Mouse (Mus musculus) brain, embryonic 14.5 days (tissue): ENCODE results near the gene Pcnx.

Experiments used
- CTCF ChIP-seq: fragments of 200-500 bp; IDR thresholded peaks from 2 replicates; pipeline ENCODE4 v1.5.1; 2012; ENCODE audit warnings: inconsistent platforms, mild to moderate bottlenecking, moderate library complexity, borderline replicate concordance; ENCODE audit not compliant: insufficient read depth, insufficient read length; ENCODE audit errors: extremely low read depth
- POLR2A ChIP-seq: fragments of 200-500 bp; IDR thresholded peaks from 2 replicates; pipeline ENCODE4 v1.6.1; 2012; ENCODE audit warnings: mild to moderate bottlenecking, inconsistent platforms, borderline replicate concordance; ENCODE audit not compliant: poor library complexity, insufficient read depth, insufficient read length, severe bottlenecking; ENCODE audit errors: extremely low read depth

GRCm38 (mm10) chr12:81958351-81958750, 98.5 kb downstream of the Pcnx start:
- TF ChIP-seq CTCF (no peak), POLR2A (no peak)
